Mouse (Mus musculus) gastrocnemius, adult 2 months (tissue): ENCODE data around the gene Cryab. TPM values are rescaled to one million over a fixed set of nuclear protein-coding genes. Genes with fewer than 3 reads are reported as not detected.

Experiments used
- DNase-seq: peaks from one replicate; pipeline ENCODE4 v3.0.0; 2022
- H3K27ac ChIP-seq: fragments of 200-600 bp; 2 replicates; pipeline ENCODE4 v1.8.1; 2022; ENCODE audit warnings: mild to moderate bottlenecking
- H3K4me3 ChIP-seq: fragments of 200-600 bp; 2 replicates; pipeline ENCODE4 v1.8.1; 2022; ENCODE audit warnings: mild to moderate bottlenecking, moderate library complexity
- CTCF ChIP-seq: fragments of 200-600 bp; IDR thresholded peaks from 2 replicates; pipeline ENCODE4 v1.8.1; 2022; ENCODE audit warnings: antibody characterized with exemption, mild to moderate bottlenecking, moderate library complexity
- intact Hi-C: fragments of 180-260 bp; cut with DNase I; formaldehyde crosslinking; loops from one replicate; pipeline ENCODE4 v1.15.1; 2025
- total RNA-seq, 2 experiments: library from RNA; stranded (reverse); gene quantifications; 2 replicates each; pipeline ENCODE4 v1.2.3; 2021

The Cryab gene
- total RNA-seq, 2 experiments from 2014 or later: 885 to 2,545 TPM

DNA sequence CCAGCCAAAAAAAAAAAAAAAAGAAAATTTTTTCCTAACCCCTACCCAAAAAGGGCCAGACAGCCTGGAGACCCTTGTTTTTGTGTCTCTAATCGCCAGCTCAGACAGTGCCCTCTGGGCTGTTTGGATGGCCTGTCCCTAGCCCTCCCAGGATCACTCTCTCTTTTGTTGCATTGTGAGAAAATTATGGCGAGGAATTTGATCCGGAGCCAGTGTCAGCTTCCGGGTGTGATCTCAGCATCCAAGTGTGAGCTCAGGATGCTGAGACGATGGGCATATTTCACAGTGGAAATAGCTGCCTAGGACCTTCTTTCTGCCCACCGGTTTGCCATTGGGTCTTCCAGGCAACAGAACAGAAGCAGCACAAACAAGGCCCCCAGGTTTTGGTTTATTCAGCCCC, 419 bp upstream of the Cryab start:
- peak overlapping the region; percentile 97 for H3K27ac ChIP-seq
- DNase-seq: no peak
- intact Hi-C loops: no loop called here
- TF ChIP-seq CTCF: no peak
- H3K4me3 ChIP-seq: peak overlapping the region; percentile 93

- no peak for TF ChIP-seq CTCF
- Histone ChIP-seq H3K27ac (peak within 1 kb of the TSS; percentile 97), H3K4me3 (peak within 1 kb of the TSS; percentile 93)
- peak; percentile 83 for DNase-seq
- intact Hi-C loops: loop anchor here (2.0 kb wide), 1 partner anchor 17 kb away; the partner anchor contains the start of gene Fdxacb1
These were observed 1.0 kb downstream of the Cryab start, which contains the start of gene Hspb2 for GRCm38 (mm10) chr9:50752054-50752602. Gene Hspb2 (minus strand): TSS chr9:50752354.

DNA sequence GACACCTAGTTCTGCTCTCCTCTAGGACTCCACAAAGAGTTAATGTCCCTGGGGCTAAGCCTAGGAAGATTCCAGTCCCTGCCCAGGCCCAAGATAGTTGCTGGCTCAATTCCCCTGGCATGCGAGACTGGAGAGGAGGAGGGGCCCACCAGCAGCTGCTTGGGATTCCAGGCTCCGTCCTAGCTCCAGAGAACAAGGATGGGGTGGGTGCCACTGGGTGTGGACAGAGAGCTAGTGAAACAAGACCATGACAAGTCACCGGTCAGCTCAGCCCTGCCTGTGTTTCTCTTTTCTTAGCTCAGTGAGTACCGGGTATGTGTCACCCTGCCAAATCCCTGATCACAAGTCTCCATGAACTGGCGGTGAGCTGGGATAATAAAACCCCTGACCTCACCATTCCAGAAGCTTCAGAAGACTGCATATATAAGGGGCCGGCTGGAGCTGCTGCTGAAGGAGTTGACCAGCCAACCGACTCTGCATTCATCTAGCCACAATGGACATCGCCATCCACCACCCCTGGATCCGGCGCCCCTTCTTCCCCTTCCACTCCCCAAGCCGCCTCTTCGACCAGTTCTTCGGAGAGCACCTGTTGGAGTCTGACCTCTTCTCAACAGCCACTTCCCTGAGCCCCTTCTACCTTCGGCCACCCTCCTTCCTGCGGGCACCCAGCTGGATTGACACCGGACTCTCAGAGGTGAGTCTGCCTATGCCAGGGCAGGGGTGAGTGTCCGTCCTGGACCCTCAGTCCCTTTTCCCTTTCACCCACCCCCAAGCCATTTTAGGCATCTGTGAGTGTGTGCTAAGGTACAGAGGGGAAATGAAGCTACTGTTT, 1.9 kb downstream of the Cryab start:
- peak; percentile 97 for DNase-seq
- intact Hi-C loops: loop anchor here (2.0 kb wide), 1 partner anchor 16 kb away; the partner anchor contains the start of gene Fdxacb1

GRCm38 (mm10) chr9:50753947-50754346, 2.8 kb downstream of the Cryab start:
- TF ChIP-seq CTCF: no peak
- peak overlapping the region; percentile 97 for H3K27ac ChIP-seq
- DNase-seq: no peak
- peak overlapping the region; percentile 93 for H3K4me3 ChIP-seq
- intact Hi-C loops: loop anchor here (2.0 kb wide), 1 partner anchor 15 kb away; the partner anchor contains the start of gene Fdxacb1

More for the DNA sequence above, 1.9 kb downstream of the Cryab start:
- no peak for TF ChIP-seq CTCF
- peak overlapping the region; percentile 97 for H3K27ac ChIP-seq
- peak overlapping the region; percentile 93 for H3K4me3 ChIP-seq

DNA sequence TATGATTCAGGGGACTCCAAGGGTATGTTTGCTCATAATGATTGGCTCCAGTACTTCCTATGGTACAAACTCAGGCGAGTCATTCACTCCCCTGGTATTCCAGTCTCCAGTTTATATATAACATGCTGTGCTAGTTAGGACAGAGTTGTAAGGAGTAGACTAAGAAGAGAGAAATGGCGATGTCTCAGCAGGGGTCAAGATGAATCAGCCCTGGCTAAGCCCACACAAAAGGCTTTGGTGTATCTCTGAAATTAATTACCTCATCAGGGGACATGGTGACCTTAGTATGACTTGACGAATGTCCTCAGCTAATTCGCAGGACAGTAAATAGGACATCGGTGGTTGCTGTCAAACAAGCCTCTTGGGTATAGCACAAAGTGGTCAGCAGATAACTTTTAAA, 5.6 kb downstream of the Cryab start:
- no peak for TF ChIP-seq CTCF
- intact Hi-C loops: no loop called here
- Histone ChIP-seq H3K4me3 (no peak overlapping the region), H3K27ac (no peak overlapping the region; the same call in 1 of the 2 replicates)
- no peak for DNase-seq

GRCm38 (mm10) chr9:50761520-50762243, 10.6 kb downstream of the Cryab start:
- intact Hi-C loops: no loop called here
- Histone ChIP-seq H3K4me3 (no peak overlapping the region), H3K27ac (no peak overlapping the region)
- DNase-seq: no peak
- no peak for TF ChIP-seq CTCF

- Histone ChIP-seq H3K4me3 (no peak overlapping the region), H3K27ac (no peak overlapping the region)
- intact Hi-C loops: no loop called here
- peak; percentile 62 for TF ChIP-seq CTCF
- DNase-seq: peak; percentile 48
These were observed 12.2 kb downstream of the Cryab start for GRCm38 (mm10) chr9:50763331-50763730.

DNA sequence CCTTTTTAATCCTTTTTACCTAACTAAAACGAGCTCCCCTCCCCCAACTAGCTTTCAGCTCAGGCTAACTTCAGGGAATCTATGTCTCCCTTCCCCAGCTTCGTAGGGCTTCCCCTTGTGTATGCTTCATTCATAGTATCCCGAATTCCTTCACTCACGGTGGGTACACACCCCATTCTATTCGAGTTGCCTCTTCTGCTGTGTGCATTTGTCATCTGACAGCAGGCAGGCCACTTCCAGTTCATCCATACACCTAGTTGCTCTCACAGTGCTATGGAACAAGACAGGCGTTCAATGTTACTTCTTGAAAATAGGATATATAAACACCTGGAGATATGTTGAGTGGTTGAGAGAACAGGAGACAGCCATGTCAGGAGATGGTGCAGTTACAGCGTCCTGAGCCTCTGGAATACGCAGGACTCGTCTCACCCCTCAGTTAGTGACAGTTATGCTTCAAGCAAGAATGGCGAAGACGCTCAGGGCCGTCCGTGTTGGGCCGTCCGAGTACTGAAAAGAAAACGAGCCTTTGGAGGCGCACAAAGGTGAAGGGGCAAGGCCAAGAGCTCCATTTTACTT, 16.5 kb downstream of the Cryab start:
- peak overlapping the region; percentile 77 for H3K4me3 ChIP-seq
- intact Hi-C loops: loop anchor here (2.0 kb wide), 2 partner anchors 15 to 59 kb away; partner anchors contain the start of gene Hspb2
- DNase-seq: no peak
- TF ChIP-seq CTCF: no peak
- H3K27ac ChIP-seq: peak overlapping the region; percentile 98

DNA sequence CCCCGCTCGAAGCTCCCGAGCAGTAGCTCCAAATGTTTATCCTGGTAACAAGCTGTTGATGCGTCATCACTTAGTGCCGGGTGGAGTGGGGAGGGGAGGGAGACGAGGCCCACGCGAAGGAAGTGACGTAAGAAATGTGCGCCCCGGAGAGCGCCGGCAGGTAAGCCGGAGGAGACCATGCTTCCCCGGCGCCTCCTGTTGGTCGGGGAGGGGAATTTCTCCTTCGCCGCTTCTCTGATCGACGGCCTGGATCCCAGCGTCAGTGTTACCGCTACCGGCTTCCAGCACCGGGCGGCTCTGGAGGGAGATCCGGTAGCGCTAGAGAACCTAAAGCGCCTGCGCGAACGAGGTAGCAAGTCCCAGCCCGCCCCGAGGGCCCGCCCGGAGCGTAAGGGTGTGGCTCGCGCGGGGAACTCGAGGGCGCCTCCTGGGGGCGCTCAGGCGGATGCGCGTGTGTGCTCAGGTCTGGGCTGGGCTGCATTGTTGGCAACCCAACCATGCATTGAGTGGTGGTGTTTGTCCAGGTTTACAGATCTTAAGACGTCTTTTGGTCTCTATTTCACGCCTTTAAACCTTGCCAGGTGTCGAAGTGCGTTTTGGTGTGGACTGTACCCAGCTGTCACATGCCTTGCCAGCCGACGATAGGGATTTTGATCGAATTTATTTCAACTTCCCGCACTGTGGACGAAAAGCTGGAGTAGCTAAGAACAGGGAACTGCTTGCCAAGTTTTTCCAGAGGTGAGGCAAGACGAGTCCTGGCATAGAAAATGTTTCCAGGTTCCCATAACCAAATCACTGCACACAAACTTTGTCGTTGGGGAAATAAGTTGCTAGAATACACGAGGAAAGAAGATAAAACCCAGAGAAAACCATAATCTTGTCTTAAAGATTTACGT, 17.2 kb downstream of the Cryab start, which contains the start of gene Fdxacb1:
TSS of gene Fdxacb1 (plus strand) at position 130 of the 896 bp plus-strand sequence.
- no peak; the same call in 1 of the 2 replicates for TF ChIP-seq CTCF
- Histone ChIP-seq H3K4me3 (peak within 1 kb of the TSS; percentile 77), H3K27ac (peak within 1 kb of the TSS; percentile 98)
- intact Hi-C loops: loop anchor here (2.0 kb wide), 2 partner anchors 16 to 60 kb away; partner anchors contain the start of gene Hspb2
- DNase-seq: peak; percentile 98

DNA sequence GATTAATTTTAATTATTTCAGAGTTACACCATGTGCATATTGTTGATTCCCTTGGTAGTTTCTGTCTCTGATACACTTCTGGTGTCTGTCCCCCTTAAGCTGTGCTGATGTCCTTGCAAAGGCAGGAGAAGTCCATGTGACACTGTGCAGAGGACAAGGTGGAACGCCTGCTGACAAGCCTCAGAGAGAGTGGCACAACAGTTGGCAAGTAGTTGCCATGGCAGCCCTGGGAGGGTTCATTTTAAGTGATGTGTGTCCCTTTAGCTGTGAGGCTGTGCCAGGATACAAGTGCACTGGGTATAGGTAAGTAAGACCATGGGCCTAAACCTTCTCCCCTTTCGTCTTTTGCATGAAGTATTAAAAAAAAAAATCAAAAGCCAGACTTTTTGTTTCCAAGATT, 18.9 kb downstream of the Cryab start:
- no peak for DNase-seq
- intact Hi-C loops: no loop called here
- no peak overlapping the region for H3K27ac ChIP-seq
- no peak for TF ChIP-seq CTCF
- no peak overlapping the region for H3K4me3 ChIP-seq

DNA sequence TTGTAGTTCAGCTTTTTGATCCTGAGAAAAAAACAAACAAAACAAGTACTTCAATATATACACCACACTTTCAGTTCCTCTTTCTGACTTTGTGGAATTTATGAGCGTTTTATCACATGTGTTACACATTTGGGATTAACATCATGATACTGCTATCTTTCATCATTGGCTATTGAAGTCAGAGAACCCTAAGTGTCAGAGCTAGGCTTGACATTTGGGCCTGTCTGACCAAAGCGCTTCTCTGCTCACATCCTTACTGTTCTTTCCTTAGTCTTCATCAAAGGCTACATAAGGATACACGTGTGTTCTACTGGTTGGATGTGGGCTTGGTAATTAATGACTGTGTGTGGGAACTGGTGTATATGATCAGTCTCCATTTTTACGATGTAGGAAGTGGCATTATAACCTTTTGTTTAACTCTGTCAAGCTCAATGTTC, 22.9 kb downstream of the Cryab start:
- intact Hi-C loops: no loop called here
- TF ChIP-seq CTCF: no peak
- Histone ChIP-seq H3K27ac (no peak overlapping the region; the same call in 1 of the 2 replicates), H3K4me3 (no peak overlapping the region)
- DNase-seq: no peak
